Mouse (Mus musculus) spleen, adult 2 months (tissue): Measurements from ENCODE around the gene Zbtb9.

Experiments used
- CTCF ChIP-seq: fragments of 200-500 bp; IDR thresholded peaks from 2 replicates; pipeline ENCODE4 v1.5.1; 2011; ENCODE audit warnings: mild to moderate bottlenecking, inconsistent platforms; ENCODE audit not compliant: insufficient read depth, insufficient read length, insufficient replicate concordance; ENCODE audit errors: extremely low read depth
- POLR2A ChIP-seq: fragments of 200-500 bp; IDR thresholded peaks from 2 replicates; pipeline ENCODE4 v1.6.1; 2011; ENCODE audit warnings: low read depth, low read length, inconsistent platforms

DNA sequence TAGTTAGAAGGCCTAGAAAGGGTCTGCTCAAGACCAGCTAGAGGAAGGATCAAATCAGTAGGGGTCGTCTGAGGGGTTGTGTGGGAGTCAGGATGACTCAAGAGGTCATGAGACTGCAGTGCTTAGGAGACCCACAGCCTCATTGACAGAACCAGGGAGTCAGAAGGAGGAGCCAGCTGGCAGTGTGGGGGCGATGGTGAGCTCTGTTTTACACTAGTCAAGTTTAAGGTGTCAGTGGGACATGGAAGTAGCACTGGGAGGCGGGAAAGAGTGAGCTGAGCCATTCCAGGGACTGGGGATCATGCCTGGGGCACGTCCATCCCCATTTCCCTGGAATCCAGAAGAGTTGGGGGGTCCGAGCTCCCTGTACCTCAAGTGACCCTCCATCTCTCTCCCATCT is 14.1 kb upstream of the Zbtb9 start:
- no peak for TF ChIP-seq POLR2A
- TF ChIP-seq CTCF = no peak
